Mouse (Mus musculus) liver, embryonic 13.5 days (tissue): ENCODE data around the gene Pla2g4b. TPM values are rescaled to one million over a fixed set of nuclear protein-coding genes. Genes with fewer than 3 reads are reported as not detected.

Experiments
- ATAC-seq: fragments of 200-750 bp; cut with Nextera tagmentation; 2 replicates; pipeline ENCODE4 v1.8.0; 2017; ENCODE audit warnings: low read depth, mild to moderate bottlenecking, moderate number of reproducible peaks, moderate library complexity
- DNase-seq: peaks from one replicate; pipeline ENCODE4 v3.0.0; 2022
- H3K27ac ChIP-seq: fragments of 300-500 bp; sonication (generic); 2 replicates; pipeline ENCODE4 v1.5.1; 2015; ENCODE audit warnings: moderate library complexity, mild to moderate bottlenecking, inconsistent platforms
- H3K27me3 ChIP-seq: fragments of 300-500 bp; sonication (generic); 2 replicates; pipeline ENCODE4 v1.6.1; 2015; ENCODE audit warnings: mild to moderate bottlenecking, inconsistent platforms
- H3K36me3 ChIP-seq: fragments of 300-500 bp; sonication (generic); 2 replicates; pipeline ENCODE4 v1.6.1; 2015; ENCODE audit warnings: mild to moderate bottlenecking, inconsistent platforms
- H3K4me1 ChIP-seq: fragments of 300-500 bp; sonication (generic); replicated peaks from 2 replicates; pipeline ENCODE4 v1.6.1; 2015; ENCODE audit warnings: inconsistent platforms
- H3K4me2 ChIP-seq: fragments of 300-500 bp; sonication (generic); 2 replicates; pipeline ENCODE4 v1.6.1; 2015; ENCODE audit warnings: inconsistent platforms, mild to moderate bottlenecking, moderate library complexity
- H3K4me3 ChIP-seq: fragments of 300-500 bp; sonication (generic); replicated peaks from 2 replicates; pipeline ENCODE4 v1.5.1; 2015; ENCODE audit warnings: mild to moderate bottlenecking, inconsistent platforms
- H3K9ac ChIP-seq: fragments of 300-500 bp; sonication (generic); 2 replicates; pipeline ENCODE4 v1.6.1; 2015; ENCODE audit warnings: mild to moderate bottlenecking, inconsistent platforms
- H3K9me3 ChIP-seq: fragments of 300-500 bp; sonication (generic); replicated peaks from 2 replicates; pipeline ENCODE4 v1.6.1; 2016; ENCODE audit warnings: inconsistent platforms
- WGBS: fragments of 180-500 bp; shearing (Covaris S2); methylation state at CpG from one replicate; pipeline ENCODE4 v1.1.7; 2015; ENCODE audit not compliant: insufficient replicate concordance; 5-methylcytosine and 5-hydroxymethylcytosine counted together
- microRNA-seq: library from miRNA; unstranded; fragments of <30 nt; microRNA quantifications from one replicate; pipeline ENCODE4, GENCODE M21; 2016
- polyA plus RNA-seq: library from polyadenylated mRNA; unstranded; fragments of >200 nt; fragmentation: Nextera tagmentation; extraction: Ambion mirVana; gene quantifications from 2 replicates; pipeline ENCODE4 v1.2.1, GENCODE M21; 2015

Pla2g4b gene
- polyA plus RNA-seq, 1 experiment from 2014 or later = 0.14 TPM

DNA sequence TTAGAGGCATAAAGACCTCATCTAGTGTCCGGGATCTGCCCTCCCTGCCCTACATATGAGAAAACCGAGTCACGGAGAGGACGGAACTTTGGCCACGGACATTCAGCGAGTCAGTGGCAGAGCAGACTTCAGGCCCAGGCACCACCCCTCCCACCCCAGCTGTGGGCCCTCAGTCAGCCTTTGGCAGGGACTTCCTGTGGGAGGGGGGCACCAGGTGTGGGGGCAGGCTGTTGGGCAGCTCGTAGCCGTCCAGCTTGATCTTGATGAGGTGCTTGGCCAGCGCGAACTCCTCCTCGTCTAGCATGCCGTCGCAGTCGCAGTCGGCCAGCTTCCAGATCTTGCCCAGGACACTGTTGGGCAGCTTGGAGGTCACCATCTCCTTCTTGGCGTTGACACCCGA is 57.8 kb downstream of the Pla2g4b start:
- no peak overlapping the region for H3K27ac ChIP-seq
- no peaks in the 10 kb centered on the region for H3K9me3 ChIP-seq
- H3K27me3 ChIP-seq = no peaks in the 10 kb centered on the region
- no peak for ATAC-seq
- no peak overlapping the region for H3K4me3 ChIP-seq
- no peak for DNase-seq
- H3K9ac ChIP-seq = no peak overlapping the region
- H3K4me1 ChIP-seq = peaks cover 4% of the 10 kb centered on the region; the same call in 1 of the 2 replicates
- peaks cover 8% of the 10 kb centered on the region; the same call in 1 of the 2 replicates for H3K36me3 ChIP-seq
- 86% methylated on average over 17 of the region's 17 CpGs for WGBS
- no peak overlapping the region for H3K4me2 ChIP-seq

Small RNA genes lying within 50 kb of the gene (microRNA-seq; reads per million reads assigned to microRNA genes)
- not detected for gene Mir7665

Other genes starting within 250 kb of the Pla2g4b start
- gene Rpap1, start 245.9 kb upstream of the Pla2g4b start, polyA plus RNA-seq = 10.2 and 11.9 TPM in 2 replicates
- gene Tyro3, start 235.7 kb upstream of the Pla2g4b start, polyA plus RNA-seq = 1.5 TPM in 2 replicates
- gene Mga, start 136.2 kb upstream of the Pla2g4b start, polyA plus RNA-seq = 6.6 and 8.0 TPM in 2 replicates
- 0.28 and 0.57 TPM in 2 replicates for gene Mapkbp1, start 60.7 kb upstream of the Pla2g4b start, polyA plus RNA-seq
- gene Jmjd7, start 5.9 kb upstream of the Pla2g4b start, polyA plus RNA-seq = 7.2 and 8.2 TPM in 2 replicates
- gene Gm28042, start 5.9 kb upstream of the Pla2g4b start, polyA plus RNA-seq = 0.35 and 0.46 TPM in 2 replicates
- gene Ehd4, start 121.2 kb downstream of the Pla2g4b start, polyA plus RNA-seq = 27.2 and 30.8 TPM in 2 replicates
- gene Pla2g4e, start 211.9 kb downstream of the Pla2g4b start, polyA plus RNA-seq = 0.02 TPM in 1 of 2 replicates, not detected in the other